Mouse (Mus musculus) gastrocnemius, adult 2 months (tissue): ENCODE results near the gene Pga5. TPM values are rescaled to one million over a fixed set of nuclear protein-coding genes. Genes with fewer than 3 reads are reported as not detected.
A peak's percentile ranks its signal among the peaks of the same experiment; 100 is the strongest.

Source experiments
- DNase-seq: peaks from one replicate; pipeline ENCODE4 v3.0.0; 2022
- H3K27ac ChIP-seq: fragments of 200-600 bp; 2 replicates; pipeline ENCODE4 v1.8.1; 2022; ENCODE audit warnings: mild to moderate bottlenecking
- H3K4me3 ChIP-seq: fragments of 200-600 bp; 2 replicates; pipeline ENCODE4 v1.8.1; 2022; ENCODE audit warnings: mild to moderate bottlenecking, moderate library complexity
- CTCF ChIP-seq: fragments of 200-600 bp; IDR thresholded peaks from 2 replicates; pipeline ENCODE4 v1.8.1; 2022; ENCODE audit warnings: antibody characterized with exemption, mild to moderate bottlenecking, moderate library complexity
- intact Hi-C: fragments of 180-260 bp; cut with DNase I; formaldehyde crosslinking; loops from one replicate; pipeline ENCODE4 v1.15.1; 2025
- total RNA-seq, 2 experiments: library from RNA; stranded (reverse); gene quantifications; 2 replicates each; pipeline ENCODE4 v1.2.3; 2021

Gene Pga5
- total RNA-seq, 2 experiments from 2014 or later: not detected

DNA sequence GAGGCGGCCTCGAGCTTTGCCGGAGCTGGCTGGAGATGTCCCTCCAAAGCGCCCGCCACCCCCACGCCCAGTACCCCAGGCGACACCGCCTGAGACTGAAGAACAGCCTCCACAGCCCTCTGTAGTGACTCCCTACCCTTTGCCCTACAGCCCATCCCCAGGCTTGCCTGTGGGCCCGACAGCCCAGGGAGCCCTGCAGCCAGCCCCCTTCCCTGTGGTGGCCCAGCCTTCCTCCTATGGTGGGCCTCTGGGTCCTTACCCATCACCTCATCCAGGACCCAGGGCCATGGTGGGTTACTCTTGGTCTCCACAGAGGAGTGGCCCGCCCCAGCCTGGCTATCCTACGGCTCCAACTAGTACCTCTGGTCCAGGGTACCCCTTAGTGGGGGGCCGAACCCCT is 34.8 kb upstream of the Pga5 start:
- H3K4me3 ChIP-seq: no peak overlapping the region
- H3K27ac ChIP-seq: no peak overlapping the region
- TF ChIP-seq CTCF: no peak
- intact Hi-C loops: loop anchor here (5.0 kb wide), 1 partner anchor 165 kb away; no protein-coding TSS in a partner anchor
- no peak for DNase-seq

DNA sequence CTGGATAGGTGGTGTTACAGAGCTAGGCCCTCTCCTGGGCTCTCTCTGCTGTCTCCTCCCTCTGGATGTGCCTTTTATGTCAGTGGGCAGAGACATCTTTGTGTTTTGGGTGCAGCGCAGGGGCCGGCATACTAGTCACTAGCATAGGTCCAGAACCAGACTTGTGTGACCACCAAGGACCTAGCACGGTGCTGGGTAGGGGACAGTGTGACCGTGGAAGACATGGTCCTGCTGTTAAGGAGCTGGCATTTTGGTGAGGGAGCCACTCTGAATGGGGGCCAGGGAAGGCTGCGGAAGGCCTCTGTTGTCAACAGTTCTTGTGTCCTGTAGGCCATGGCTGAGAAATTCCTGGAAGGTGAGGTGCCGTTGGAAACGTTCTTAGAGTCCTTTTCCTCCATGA is 34.3 kb upstream of the Pga5 start:
- intact Hi-C loops: loop anchor here (5.0 kb wide), 1 partner anchor 165 kb away; no protein-coding TSS in a partner anchor
- no peak overlapping the region for H3K4me3 ChIP-seq
- no peak for TF ChIP-seq CTCF
- DNase-seq: no peak
- H3K27ac ChIP-seq: no peak overlapping the region

DNA sequence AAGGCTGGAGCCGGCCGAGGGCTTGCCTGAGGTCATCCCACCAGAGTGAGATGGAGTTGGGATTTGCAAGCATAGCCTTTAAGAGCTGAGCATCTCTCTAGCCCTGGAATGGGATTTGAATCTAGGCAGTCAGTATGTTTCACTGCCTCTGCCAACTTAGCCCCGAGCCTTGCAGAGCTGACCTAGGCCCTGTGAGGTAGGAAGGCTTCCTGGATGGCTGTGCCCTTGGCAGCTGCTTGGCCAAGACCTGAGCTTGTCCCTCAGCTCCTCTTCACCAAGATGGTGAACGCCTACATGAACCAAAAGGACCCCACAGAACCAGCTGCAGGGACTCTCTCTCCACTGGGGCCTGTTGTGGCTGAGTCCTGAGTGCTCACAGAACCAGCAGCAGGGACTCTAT is 32.9 kb upstream of the Pga5 start:
- DNase-seq: no peak
- H3K27ac ChIP-seq: no peak overlapping the region
- intact Hi-C loops: loop anchor here (5.0 kb wide), 1 partner anchor 167 kb away; no protein-coding TSS in a partner anchor
- TF ChIP-seq CTCF: no peak
- no peak overlapping the region for H3K4me3 ChIP-seq

DNA sequence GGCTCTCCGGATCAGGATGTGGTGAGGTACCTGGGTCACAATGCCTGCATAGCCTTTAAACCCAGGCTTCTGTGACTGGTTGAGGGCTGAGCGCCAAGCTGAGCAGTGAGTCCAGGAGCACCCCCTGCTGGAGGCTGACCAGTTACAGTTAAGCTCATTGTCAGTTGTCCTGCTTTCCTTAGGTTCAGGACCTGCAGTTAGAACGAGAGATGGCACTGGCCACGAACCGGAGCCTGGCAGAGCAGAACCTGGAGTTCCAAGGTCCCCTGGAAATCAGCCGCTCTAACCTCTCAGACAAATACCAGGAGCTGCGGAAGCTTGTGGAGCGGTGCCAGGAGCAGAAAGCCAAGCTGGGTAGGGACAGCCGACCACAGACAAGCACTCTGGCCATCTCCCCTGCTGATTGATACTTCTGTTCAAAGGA is 32.2 kb upstream of the Pga5 start:
- intact Hi-C loops: loop anchor here (5.0 kb wide), 1 partner anchor 167 kb away; no protein-coding TSS in a partner anchor
- DNase-seq: peak; percentile 77
- Histone ChIP-seq H3K4me3 (no peak overlapping the region), H3K27ac (peak overlapping the region; percentile 80)
- peak; percentile 67 for TF ChIP-seq CTCF

DNA sequence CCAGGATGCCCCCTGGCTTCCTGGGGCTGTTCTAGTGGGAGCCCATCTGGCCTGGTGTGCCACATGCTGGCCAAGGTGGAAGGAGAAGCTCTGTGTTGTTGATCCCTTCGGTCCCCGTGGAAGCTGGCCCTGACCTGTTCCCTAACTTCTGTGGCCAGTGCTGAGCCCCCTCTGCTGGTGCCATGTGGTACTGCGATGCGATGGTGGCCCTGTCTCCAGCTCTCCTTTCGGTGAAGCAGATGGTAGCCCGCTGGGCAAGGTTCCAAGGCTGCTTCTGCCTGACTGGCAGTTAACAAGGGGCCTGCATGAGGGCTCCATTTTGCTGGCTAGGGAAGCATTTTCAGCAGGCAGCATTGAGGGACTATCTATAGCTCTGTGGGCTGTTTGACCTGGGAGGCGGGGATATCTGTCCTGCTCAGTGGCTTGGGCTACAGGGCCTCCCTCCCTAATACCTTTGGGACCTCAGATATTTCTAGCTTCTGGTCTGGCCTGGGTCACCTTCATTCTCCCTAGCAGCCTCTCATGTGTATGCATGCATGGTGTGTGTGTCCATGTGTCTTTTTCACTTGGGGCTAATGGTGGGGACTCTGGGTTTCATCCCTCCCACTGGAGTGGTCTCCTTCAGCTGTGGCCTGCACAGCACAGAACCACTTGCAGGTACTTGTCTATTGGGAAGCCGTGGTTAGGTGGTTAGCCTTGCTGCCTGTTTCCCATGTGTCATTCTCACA is 31.7 kb upstream of the Pga5 start:
- TF ChIP-seq CTCF: peak; percentile 98
- Histone ChIP-seq H3K27ac (peak overlapping the region; percentile 80), H3K4me3 (0 out of 2 replicates have a peak overlapping the region, but pooled peaks have one; percentile 0)
- intact Hi-C loops: loop anchor here (1.0 to 5.0 kb wide), 4 partner anchors 31 to 249 kb away; partner anchors contain the start of gene Pga5
- peak; percentile 97 for DNase-seq

DNA sequence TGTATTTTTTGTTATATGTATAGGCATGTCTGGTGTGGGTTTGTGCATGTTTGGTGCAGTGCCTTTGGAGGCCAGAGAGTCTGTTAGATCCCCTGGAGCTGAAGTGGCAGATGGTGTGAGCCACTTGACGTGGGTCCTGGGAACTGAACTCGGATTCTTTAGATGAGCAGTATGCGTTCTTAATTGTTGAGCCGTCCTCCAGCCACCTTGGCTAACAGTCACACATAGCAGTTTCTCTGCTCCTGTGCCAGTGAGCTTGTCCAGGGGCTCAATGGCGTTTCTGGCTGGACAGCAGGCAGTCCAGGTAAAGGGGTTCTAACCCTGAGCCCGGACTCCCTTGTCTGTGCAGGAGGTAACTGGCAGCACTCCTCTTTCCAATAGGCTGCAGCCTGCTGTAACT is 31.0 kb upstream of the Pga5 start:
- peak overlapping the region; percentile 80 for H3K27ac ChIP-seq
- no peak for TF ChIP-seq CTCF
- H3K4me3 ChIP-seq: 0 out of 2 replicates have a peak overlapping the region, but pooled peaks have one; percentile 0
- intact Hi-C loops: loop anchor here (1.0 to 2.0 kb wide), 3 partner anchors 31 to 250 kb away; partner anchors contain the start of gene Pga5
- DNase-seq: no peak

DNA sequence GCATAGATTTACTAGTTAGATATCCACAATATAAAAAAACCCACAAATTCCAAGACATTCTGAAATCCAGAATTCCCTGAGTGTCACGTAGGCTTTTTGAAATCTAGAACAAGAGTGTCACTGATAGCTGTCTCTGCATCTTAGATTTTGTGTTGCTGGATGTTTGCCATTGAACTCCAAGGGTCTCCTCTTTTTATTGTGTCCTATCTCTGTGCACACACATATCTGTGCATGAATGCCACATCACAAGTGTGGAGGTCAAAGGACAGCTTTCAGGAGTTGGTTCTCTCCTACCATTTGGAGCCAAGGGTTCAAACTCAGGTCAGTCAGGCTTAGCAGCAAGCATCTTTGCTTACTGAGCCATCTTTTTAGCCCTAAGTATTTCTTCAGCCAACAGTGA is 30.0 kb upstream of the Pga5 start:
- no peak for TF ChIP-seq CTCF
- intact Hi-C loops: loop anchor here (2.0 kb wide), 1 partner anchor 251 kb away; no protein-coding TSS in a partner anchor
- H3K4me3 ChIP-seq: no peak overlapping the region
- no peak for DNase-seq
- no peak overlapping the region for H3K27ac ChIP-seq

DNA sequence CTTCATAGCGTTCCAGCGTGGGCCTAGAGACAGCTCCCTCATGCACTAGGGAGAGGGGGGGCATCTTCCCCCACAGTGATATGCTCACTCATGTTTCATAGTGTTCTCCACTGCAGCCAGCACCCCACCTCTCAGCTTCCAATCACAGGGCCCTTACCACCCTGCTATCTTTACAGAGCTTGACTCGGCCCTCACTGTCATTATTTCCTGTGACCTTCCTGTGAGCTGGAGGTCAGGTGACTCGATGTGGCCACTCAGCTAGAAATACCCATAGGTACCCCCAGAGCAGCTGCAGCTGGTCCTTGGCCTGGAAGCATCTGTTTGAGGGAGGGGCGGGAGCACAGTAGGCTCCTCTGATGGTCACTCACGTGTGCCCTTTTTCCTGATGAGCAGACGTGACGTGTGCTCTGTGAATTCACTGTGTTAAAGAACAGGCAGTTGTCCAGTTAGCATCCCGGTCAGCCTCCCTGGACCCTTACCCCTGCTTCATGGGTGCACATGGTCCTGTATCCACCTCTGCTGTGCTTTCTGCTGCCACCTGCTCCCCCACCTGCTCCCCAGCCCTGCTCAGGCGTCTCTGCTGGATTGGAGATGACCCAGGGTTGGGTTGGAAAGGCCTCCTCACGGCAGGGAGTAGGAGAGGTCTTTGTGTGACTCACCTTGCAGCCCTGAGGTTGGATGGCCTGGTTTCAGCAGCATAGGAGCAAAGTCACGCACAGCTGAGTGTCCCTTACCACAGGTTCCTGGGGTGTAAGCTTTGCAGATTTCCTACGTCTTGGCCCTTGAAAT is 29.4 kb upstream of the Pga5 start:
- DNase-seq: no peak
- H3K27ac ChIP-seq: peak overlapping the region; percentile 63
- intact Hi-C loops: no loop called here
- H3K4me3 ChIP-seq: no peak overlapping the region
- TF ChIP-seq CTCF: no peak

DNA sequence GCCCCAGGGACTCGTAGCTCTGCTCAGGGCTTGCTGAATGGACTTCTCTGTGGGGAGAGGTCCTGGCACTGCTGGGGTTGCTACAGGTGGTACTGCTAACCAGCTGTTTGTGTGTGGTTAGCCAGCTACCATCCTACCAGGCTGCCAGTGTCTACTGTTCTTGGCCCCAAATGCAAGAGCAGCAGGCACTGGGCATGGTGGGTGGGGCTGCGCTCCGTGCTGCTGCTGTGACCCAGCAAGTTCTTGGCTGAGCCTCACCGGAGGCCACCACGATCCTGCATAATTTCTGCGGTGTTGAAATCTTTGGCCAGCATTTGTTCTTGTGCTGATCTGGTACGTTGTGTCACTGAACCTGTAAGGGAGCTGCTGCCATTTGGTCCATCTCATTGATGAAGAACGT is 25.6 kb upstream of the Pga5 start:
- TF ChIP-seq CTCF: no peak
- intact Hi-C loops: no loop called here
- DNase-seq: peak; percentile 55
- peak overlapping the region; percentile 56 for H3K27ac ChIP-seq
- no peak overlapping the region for H3K4me3 ChIP-seq

DNA sequence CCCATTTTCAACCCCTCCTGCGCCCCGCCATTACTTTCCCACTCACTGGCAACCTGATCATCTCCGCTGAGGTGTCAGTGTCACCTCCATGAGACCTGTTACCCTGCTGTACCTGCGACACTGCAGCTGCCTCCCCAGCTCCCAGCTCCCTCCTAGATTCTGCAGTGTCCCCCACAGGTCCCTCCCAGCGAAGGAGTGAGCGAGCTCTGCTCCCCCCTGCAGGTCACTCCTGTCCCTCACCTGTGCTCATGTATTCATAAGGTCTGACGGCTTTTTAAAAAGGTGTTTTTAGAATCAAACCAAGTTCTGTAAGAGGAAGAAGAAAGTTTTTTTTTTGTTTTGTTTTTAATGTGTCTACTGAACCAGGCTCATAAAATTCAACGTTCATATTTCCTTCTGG is 24.3 kb upstream of the Pga5 start:
- intact Hi-C loops: no loop called here
- no peak for DNase-seq
- TF ChIP-seq CTCF: no peak

DNA sequence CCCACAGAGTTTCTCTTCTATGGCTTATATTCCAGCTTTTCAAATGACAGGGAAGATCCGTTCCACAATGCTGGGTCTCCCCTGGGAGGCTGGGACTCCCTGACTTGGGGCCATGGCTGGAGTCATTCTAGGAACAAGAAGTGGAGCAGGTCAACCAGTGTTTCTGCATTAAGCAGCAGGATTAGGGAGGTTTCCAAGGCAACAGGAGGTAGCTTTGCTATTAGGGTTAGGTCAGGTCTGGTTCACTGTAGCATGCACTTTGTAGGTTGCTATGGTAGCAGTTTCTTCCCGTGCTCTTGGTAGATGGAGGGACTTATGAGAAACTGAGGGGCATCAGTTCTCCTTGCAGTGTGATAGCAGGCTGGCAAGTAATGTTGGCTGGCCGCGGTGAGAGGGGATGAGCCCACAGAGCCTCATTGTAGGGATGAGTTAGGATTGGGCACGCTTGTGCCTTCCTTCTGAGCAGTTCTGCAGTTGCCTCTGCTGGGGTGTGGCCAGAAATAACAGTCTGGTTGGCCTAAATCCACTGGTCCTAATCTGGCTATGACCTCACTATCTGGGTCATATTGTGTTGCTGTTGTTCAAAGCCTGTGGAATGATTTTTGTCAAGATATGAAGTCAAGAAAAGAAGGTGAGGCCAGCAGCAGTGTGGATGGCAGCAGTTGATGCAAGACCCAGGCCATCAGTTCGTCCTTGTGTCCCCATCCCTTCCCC is 23.3 kb upstream of the Pga5 start:
- DNase-seq: peak; percentile 76
- Histone ChIP-seq H3K27ac (peak overlapping the region; percentile 78), H3K4me3 (peak overlapping the region; percentile 27)
- no peak for TF ChIP-seq CTCF
- intact Hi-C loops: no loop called here

More for the DNA sequence above, 24.3 kb upstream of the Pga5 start:
- H3K27ac ChIP-seq: peak overlapping the region; percentile 78
- no peak overlapping the region for H3K4me3 ChIP-seq

DNA sequence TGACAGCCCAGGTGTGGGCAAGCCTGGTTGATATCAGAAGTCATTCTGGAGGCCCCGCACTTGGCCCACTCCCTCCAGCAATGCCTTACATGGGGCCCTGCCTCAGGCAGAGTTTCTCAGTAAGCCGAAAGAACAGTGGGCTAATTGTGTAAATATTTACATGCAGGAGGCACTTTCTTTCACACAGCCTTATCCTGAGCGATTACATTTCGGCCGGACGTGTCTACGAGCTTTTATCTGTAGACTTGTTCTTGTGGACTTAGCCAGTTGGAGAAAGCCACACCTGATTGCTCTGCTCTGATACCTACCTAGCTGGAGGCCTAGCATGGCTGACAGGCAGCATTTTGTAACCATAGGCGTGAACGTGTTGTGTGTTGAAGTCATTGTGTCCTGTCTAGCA is 22.0 kb upstream of the Pga5 start:
- TF ChIP-seq CTCF: no peak
- DNase-seq: no peak
- Histone ChIP-seq H3K27ac (0 out of 2 replicates have a peak overlapping the region, but pooled peaks have one; percentile 2), H3K4me3 (no peak overlapping the region)
- intact Hi-C loops: no loop called here
